Mouse (Mus musculus) myocyte (in vitro differentiated cells): ENCODE measurements around the gene Arl13b. TPM values are rescaled to one million over a fixed set of nuclear protein-coding genes. Genes with fewer than 3 reads are reported as not detected.

Source experiments
- H3K27me3 ChIP-seq: one replicate; pipeline ENCODE4 v1.6.1; 2011; ENCODE audit not compliant: control insufficient read depth, insufficient read depth, insufficient read length
- H3K36me3 ChIP-seq: one replicate; pipeline ENCODE4 v1.6.1; 2011; ENCODE audit not compliant: control insufficient read depth, insufficient read depth
- H3K4me2 ChIP-seq: one replicate; pipeline ENCODE4 v1.6.1; 2011; ENCODE audit warnings: low read depth, control low read depth
- H3K4me3 ChIP-seq: one replicate; pipeline ENCODE4 v1.5.1; 2011; ENCODE audit warnings: mild to moderate bottlenecking, control low read depth, moderate library complexity
- H3K79me2 ChIP-seq: one replicate; pipeline ENCODE4 v1.6.1; 2011; ENCODE audit not compliant: control insufficient read depth, insufficient read depth
- H3ac ChIP-seq: one replicate; pipeline ENCODE4 v1.6.1; 2011; ENCODE audit not compliant: control insufficient read depth, insufficient read length
- CEBPB ChIP-seq: IDR thresholded peaks from 2 replicates; pipeline ENCODE4 v1.6.1; 2011; ENCODE audit warnings: mild to moderate bottlenecking, moderate library complexity; ENCODE audit not compliant: poor library complexity, insufficient read depth, severe bottlenecking
- E2F4 ChIP-seq: IDR thresholded peaks from one replicate; pipeline ENCODE4 v1.6.1; 2011; ENCODE audit warnings: mild to moderate bottlenecking, control low read depth, moderate library complexity; ENCODE audit not compliant: insufficient read depth
- MAX ChIP-seq: IDR thresholded peaks from one replicate; pipeline ENCODE4 v1.6.1; 2011; ENCODE audit warnings: low read depth, mild to moderate bottlenecking, control low read depth
- MYOD1 ChIP-seq, 3 experiments: IDR thresholded peaks; one replicate each; pipeline ENCODE4 v1.6.1; 2011; ENCODE audit warnings: control low read depth in 2 of 3, low read depth in 2 of 3, mild to moderate bottlenecking in 2 of 3, moderate library complexity in 1 of 3; ENCODE audit not compliant: insufficient read length in 2 of 3, control insufficient read depth in 1 of 3
- MYOG ChIP-seq, 3 experiments: IDR thresholded peaks; one replicate each; pipeline ENCODE4 v1.6.1; 2011; ENCODE audit warnings: control low read depth in 2 of 3, low read depth in 2 of 3, mild to moderate bottlenecking in 2 of 3; ENCODE audit not compliant: insufficient read length in 2 of 3, control insufficient read depth in 1 of 3, insufficient read depth in 1 of 3
- POLR2A ChIP-seq: IDR thresholded peaks from one replicate; pipeline ENCODE4 v1.6.1; 2011; ENCODE audit warnings: low read depth, mild to moderate bottlenecking, control low read depth, moderate library complexity; ENCODE audit not compliant: insufficient read length
- POLR2AphosphoS2 ChIP-seq: IDR thresholded peaks from one replicate; pipeline ENCODE4 v1.6.1; 2011; ENCODE audit warnings: low read depth, control low read depth; ENCODE audit not compliant: insufficient read length
- REST ChIP-seq: IDR thresholded peaks from one replicate; pipeline ENCODE4 v1.6.1; 2011; ENCODE audit warnings: mild to moderate bottlenecking, control low read depth, moderate library complexity; ENCODE audit not compliant: insufficient read depth, insufficient read length
- SRF ChIP-seq: IDR thresholded peaks from one replicate; pipeline ENCODE4 v1.6.1; 2011; ENCODE audit warnings: low read depth; ENCODE audit not compliant: control insufficient read depth, insufficient read length
- TCF12 ChIP-seq: IDR thresholded peaks from one replicate; pipeline ENCODE4 v1.6.1; 2011; ENCODE audit warnings: mild to moderate bottlenecking, control low read depth; ENCODE audit not compliant: poor library complexity, insufficient read depth, severe bottlenecking
- TCF3 ChIP-seq: IDR thresholded peaks from one replicate; pipeline ENCODE4 v1.6.1; 2011; ENCODE audit warnings: low read depth, control low read depth; ENCODE audit not compliant: insufficient read length
- USF1 ChIP-seq: IDR thresholded peaks from one replicate; pipeline ENCODE4 v1.6.1; 2011; ENCODE audit warnings: low read depth, mild to moderate bottlenecking, control low read depth, moderate library complexity
- polyA plus RNA-seq: library from polyadenylated mRNA; unstranded; fragments of >200 nt; fragmentation: generic; extraction: Trizol; gene quantifications from one replicate; pipeline ENCODE4 v1.2.1, GENCODE M21; 2012; ENCODE audit warnings: missing spikeins

The Arl13b gene
- polyA plus RNA-seq, 1 experiment, result 5.3 TPM

- Histone ChIP-seq H3K27me3 (no peaks in the 10 kb centered on the region), H3K36me3 (peaks cover 4% of the 10 kb centered on the region), H3K4me2 (no peak overlapping the region), H3K79me2 (no peaks in the 10 kb centered on the region), H3K4me3 (no peak overlapping the region), H3ac (no peak overlapping the region)
- no peak for TF ChIP-seq MYOD1 (IDR thresholded peaks at IDR 0.05; ENCODE audit: control insufficient read depth in 1 of 3, insufficient read length in 2 of 3, low read depth in 2 of 3)
- no peak for TF ChIP-seq E2F4
- no peak for TF ChIP-seq MYOG (IDR thresholded peaks at IDR 0.05; ENCODE audit: control insufficient read depth in 1 of 3, insufficient read depth in 1 of 3, insufficient read length in 2 of 3, low read depth in 2 of 3)
- TF ChIP-seq MAX, result no peak
- no peak for TF ChIP-seq USF1
- TF ChIP-seq TCF12, result no peak
- TF ChIP-seq POLR2AphosphoS2, result no peak
- TF ChIP-seq REST, result no peak
- no peak for TF ChIP-seq SRF
- no peak for TF ChIP-seq CEBPB
- no peak for TF ChIP-seq POLR2A
- TF ChIP-seq TCF3, result no peak
These were observed 47.0 kb downstream of the Arl13b start for GRCm38 (mm10) chr16:62799839-62800238.

- TF ChIP-seq REST (no peak), TCF12 (no peak), POLR2AphosphoS2 (no peak), POLR2A (no peak), E2F4 (no peak), MYOG (IDR thresholded peaks at IDR 0.05; ENCODE audit: control insufficient read depth in 1 of 3, insufficient read depth in 1 of 3, insufficient read length in 2 of 3, low read depth in 2 of 3) (no peak), SRF (no peak), MYOD1 (IDR thresholded peaks at IDR 0.05; ENCODE audit: control insufficient read depth in 1 of 3, insufficient read length in 2 of 3, low read depth in 2 of 3) (no peak)
- peaks cover 4% of the 10 kb centered on the region for H3K36me3 ChIP-seq
- H3K79me2 ChIP-seq, result no peaks in the 10 kb centered on the region
These were observed 47.4 kb downstream of the Arl13b start for GRCm38 (mm10) chr16:62799426-62799825.

GRCm38 (mm10) chr16:62798808-62799207 is 48.0 kb downstream of the Arl13b start:
- Histone ChIP-seq H3K36me3 (peaks cover 4% of the 10 kb centered on the region), H3K27me3 (no peaks in the 10 kb centered on the region), H3ac (no peak overlapping the region), H3K79me2 (no peaks in the 10 kb centered on the region), H3K4me3 (no peak overlapping the region), H3K4me2 (no peak overlapping the region)
- no peak for TF ChIP-seq USF1
- no peak for TF ChIP-seq MAX
- no peak for TF ChIP-seq MYOD1 (IDR thresholded peaks at IDR 0.05; ENCODE audit: control insufficient read depth in 1 of 3, insufficient read length in 2 of 3, low read depth in 2 of 3)
- no peak for TF ChIP-seq SRF
- TF ChIP-seq TCF3, result no peak
- TF ChIP-seq POLR2AphosphoS2, result no peak
- TF ChIP-seq E2F4, result no peak
- no peak for TF ChIP-seq REST
- TF ChIP-seq POLR2A, result no peak
- TF ChIP-seq TCF12, result no peak
- TF ChIP-seq CEBPB, result no peak
- TF ChIP-seq MYOG (IDR thresholded peaks at IDR 0.05; ENCODE audit: control insufficient read depth in 1 of 3, insufficient read depth in 1 of 3, insufficient read length in 2 of 3, low read depth in 2 of 3), result no peak

More at GRCm38 (mm10) chr16:62799426-62799825, 47.4 kb downstream of the Arl13b start:
- H3ac ChIP-seq, result no peak overlapping the region
- H3K27me3 ChIP-seq, result no peaks in the 10 kb centered on the region
- no peak overlapping the region for H3K4me2 ChIP-seq
- H3K4me3 ChIP-seq, result no peak overlapping the region

DNA sequence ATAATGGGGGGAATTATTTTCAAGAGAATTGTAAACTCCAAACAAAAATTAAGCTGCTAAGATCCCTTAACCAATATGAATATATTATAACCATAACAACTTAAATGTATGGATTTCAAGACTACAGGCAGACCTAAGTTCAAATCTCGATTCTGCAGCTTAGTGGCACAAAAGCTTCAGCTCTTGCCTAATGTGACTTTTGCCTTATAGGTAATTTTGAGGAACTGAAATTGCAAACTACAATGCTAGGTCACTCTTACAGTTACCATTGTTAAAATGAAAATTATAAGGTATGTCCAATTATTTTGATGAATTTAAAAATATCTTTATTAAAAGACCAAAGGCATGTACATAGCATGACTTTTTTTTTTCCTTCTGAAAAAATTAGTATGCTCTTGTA is 50.2 kb downstream of the Arl13b start:
- no peak overlapping the region for H3K4me2 ChIP-seq
- no peak for TF ChIP-seq MYOD1 (IDR thresholded peaks at IDR 0.05; ENCODE audit: control insufficient read depth in 1 of 3, insufficient read length in 2 of 3, low read depth in 2 of 3)
- TF ChIP-seq SRF, result no peak
- TF ChIP-seq POLR2AphosphoS2, result no peak
- no peak for TF ChIP-seq TCF3
- TF ChIP-seq TCF12, result no peak
- no peak for TF ChIP-seq POLR2A
- no peak for TF ChIP-seq CEBPB
- TF ChIP-seq MYOG (IDR thresholded peaks at IDR 0.05; ENCODE audit: control insufficient read depth in 1 of 3, insufficient read depth in 1 of 3, insufficient read length in 2 of 3, low read depth in 2 of 3), result no peak
- TF ChIP-seq REST, result no peak
- no peak for TF ChIP-seq USF1
- no peak for TF ChIP-seq MAX
- no peak for TF ChIP-seq E2F4
- no peak overlapping the region for H3ac ChIP-seq
- no peaks in the 10 kb centered on the region for H3K27me3 ChIP-seq
- no peak overlapping the region for H3K4me3 ChIP-seq
- peaks cover 4% of the 10 kb centered on the region for H3K36me3 ChIP-seq
- H3K79me2 ChIP-seq, result no peaks in the 10 kb centered on the region
